Mouse (Mus musculus): Measurements from ENCODE around the gene Mpv17l. TPM values are rescaled to one million over a fixed set of nuclear protein-coding genes. Genes with fewer than 3 reads are reported as not detected.

Gene Mpv17l
- total and polyA plus RNA-seq, 2 experiments from 2014 or later, result 50.9 to 58.3 TPM

DNA sequence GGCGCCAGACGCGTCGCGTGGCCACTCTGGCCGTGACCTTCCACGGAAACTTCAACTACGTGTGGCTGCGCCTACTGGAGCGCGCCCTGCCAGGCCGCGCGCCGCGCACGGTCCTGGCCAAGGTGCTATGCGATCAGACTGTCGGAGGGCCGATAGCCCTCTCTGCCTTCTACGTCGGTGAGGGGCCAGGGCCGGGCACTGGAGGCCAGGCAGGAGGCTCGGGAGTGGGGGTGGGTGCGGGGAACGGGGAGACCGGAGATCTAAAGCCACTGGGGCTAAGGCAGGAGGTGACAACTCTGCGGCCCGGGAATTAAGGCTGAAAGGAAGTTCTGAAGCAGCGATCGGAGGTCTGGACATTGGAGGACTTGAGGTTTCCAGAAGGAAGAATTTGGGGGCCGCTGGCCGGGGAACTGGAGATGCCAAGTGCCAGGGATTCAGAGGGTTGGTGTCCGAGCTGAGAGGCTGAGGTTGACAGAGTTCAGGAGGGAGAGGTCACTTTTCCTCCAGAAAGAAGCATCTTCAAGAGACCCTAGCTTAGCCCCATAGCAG, 38.0 kb downstream of the Mpv17l start:
- Histone ChIP-seq H3K4me2 (ENCODE audit: low read depth, low read length, poor library complexity, severe bottlenecking) (peak overlapping the region; percentile 95), H3K9me3 (ENCODE audit: low read length) (no peaks in the 10 kb centered on the region), H3K4me3 (ENCODE audit: low read depth, low read length) (peak overlapping the region; percentile 79), H3K27me3 (ENCODE audit: insufficient read depth, low read length) (no peaks in the 10 kb centered on the region), H3K4me1 (ENCODE audit: insufficient read depth, low read length) (0 out of 2 replicates have a peak, but pooled peaks cover 5% of the 10 kb centered on the region), H3K9ac (replicated peaks; ENCODE audit: low read length, poor library complexity, severe bottlenecking) (peak overlapping the region; percentile 74), H3K27ac (ENCODE audit: low read depth, low read length) (peak overlapping the region; percentile 77), H3K36me3 (ENCODE audit: insufficient read depth, low read length) (no peaks in the 10 kb centered on the region)
- ATAC-seq (ENCODE audit: low FRiP score) (peak; percentile 87), DNase-seq (ENCODE audit: low spot score) (no peak)
- TF ChIP-seq CTCF (IDR thresholded peaks at IDR 0.05), result no peak
- 3% methylated on average over 34 of the region's 34 CpGs for WGBS

DNA sequence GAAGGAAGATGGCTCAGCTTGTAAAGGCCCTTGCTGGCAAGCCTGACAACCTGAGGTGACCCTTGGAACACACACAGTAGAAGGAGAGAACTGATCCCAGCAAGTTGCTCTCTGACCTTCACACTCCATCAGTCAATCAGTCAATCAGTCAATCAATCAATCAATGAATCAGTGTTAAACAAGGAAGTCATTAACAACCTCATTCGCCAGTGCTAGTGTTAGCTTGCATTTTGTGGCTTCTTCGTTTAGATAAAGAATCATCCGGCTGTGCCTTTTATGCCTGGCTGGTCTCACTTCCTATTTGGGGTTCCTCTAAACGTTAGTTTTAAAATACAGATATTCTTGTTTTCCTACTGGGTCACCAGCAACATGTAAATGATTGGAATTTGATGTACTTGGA, 41.2 kb downstream of the Mpv17l start:
- H3K4me1 ChIP-seq (ENCODE audit: insufficient read depth, low read length), result 0 out of 2 replicates have a peak, but pooled peaks cover 5% of the 10 kb centered on the region
- peaks cover 6% of the 10 kb centered on the region; the same call in 1 of the 2 replicates for H3K36me3 ChIP-seq (ENCODE audit: insufficient read depth, low read length)
- DNase-seq (ENCODE audit: low spot score) (no peak), ATAC-seq (ENCODE audit: low FRiP score) (no peak)
- no peak overlapping the region for H3K9ac ChIP-seq (replicated peaks; ENCODE audit: low read length, poor library complexity, severe bottlenecking)
- WGBS, result 77% methylated on average over 4 of the region's 4 CpGs
- no peak for TF ChIP-seq CTCF (IDR thresholded peaks at IDR 0.05)
- H3K9me3 ChIP-seq (ENCODE audit: low read length), result no peaks in the 10 kb centered on the region
- H3K4me2 ChIP-seq (ENCODE audit: low read depth, low read length, poor library complexity, severe bottlenecking), result no peak overlapping the region
- H3K27ac ChIP-seq (ENCODE audit: low read depth, low read length), result no peak overlapping the region
- no peaks in the 10 kb centered on the region for H3K27me3 ChIP-seq (ENCODE audit: insufficient read depth, low read length)
- no peak overlapping the region for H3K4me3 ChIP-seq (ENCODE audit: low read depth, low read length)

DNA sequence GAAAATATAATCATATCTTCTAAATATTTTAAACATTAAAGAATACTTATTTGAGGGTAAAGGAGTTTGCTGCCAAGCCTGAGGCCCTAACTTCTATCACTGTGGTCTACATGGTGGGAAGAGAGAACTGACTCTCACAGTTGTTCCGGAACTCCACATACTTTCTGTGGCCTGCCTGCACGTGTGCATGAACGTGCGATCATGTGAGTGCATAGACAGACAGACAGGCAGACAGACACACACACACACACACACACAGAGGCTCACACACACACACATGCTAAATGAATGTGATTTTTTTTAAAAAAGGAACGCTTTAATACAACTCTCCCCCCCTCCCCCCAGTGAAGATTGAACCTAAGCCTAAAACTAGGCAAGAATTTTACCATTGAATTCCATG, 41.8 kb downstream of the Mpv17l start:
- 90% methylated on average over 5 of the region's 5 CpGs for WGBS
- H3K4me2 ChIP-seq (ENCODE audit: low read depth, low read length, poor library complexity, severe bottlenecking), result no peak overlapping the region
- H3K27me3 ChIP-seq (ENCODE audit: insufficient read depth, low read length), result no peaks in the 10 kb centered on the region
- H3K27ac ChIP-seq (ENCODE audit: low read depth, low read length), result no peak overlapping the region
- H3K4me1 ChIP-seq (ENCODE audit: insufficient read depth, low read length), result 0 out of 2 replicates have a peak, but pooled peaks cover 5% of the 10 kb centered on the region
- H3K36me3 ChIP-seq (ENCODE audit: insufficient read depth, low read length), result peaks cover 6% of the 10 kb centered on the region; the same call in 1 of the 2 replicates
- no peak for TF ChIP-seq CTCF (IDR thresholded peaks at IDR 0.05)
- no peak overlapping the region for H3K9ac ChIP-seq (replicated peaks; ENCODE audit: low read length, poor library complexity, severe bottlenecking)
- H3K9me3 ChIP-seq (ENCODE audit: low read length), result no peaks in the 10 kb centered on the region
- ATAC-seq (ENCODE audit: low FRiP score), result no peak
- H3K4me3 ChIP-seq (ENCODE audit: low read depth, low read length), result no peak overlapping the region
- no peak for DNase-seq (ENCODE audit: low spot score)

DNA sequence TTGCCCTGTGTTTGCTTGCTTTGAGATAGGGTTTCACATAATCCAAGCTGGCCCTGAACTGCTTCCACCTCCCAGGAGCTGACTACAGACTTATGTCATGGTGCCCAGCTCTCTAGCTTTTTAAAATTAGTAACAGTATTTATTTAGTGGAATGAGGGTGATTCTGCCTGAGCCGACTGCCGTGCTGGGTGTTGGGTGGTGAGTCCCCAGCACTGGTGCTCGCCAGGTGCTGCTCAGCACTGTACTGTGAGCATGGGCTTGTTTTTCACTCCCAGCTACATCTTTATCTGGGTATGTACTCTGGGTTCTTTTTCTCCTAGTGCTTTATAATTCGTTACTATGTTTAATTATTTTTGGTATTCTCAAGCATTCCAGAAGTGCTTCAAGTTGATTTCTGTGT, 42.2 kb downstream of the Mpv17l start:
- 75% methylated on average over 4 of the region's 4 CpGs for WGBS
- H3K9ac ChIP-seq (replicated peaks; ENCODE audit: low read length, poor library complexity, severe bottlenecking), result no peak overlapping the region
- no peaks in the 10 kb centered on the region for H3K27me3 ChIP-seq (ENCODE audit: insufficient read depth, low read length)
- H3K4me3 ChIP-seq (ENCODE audit: low read depth, low read length), result no peak overlapping the region
- ATAC-seq (ENCODE audit: low FRiP score), result no peak
- no peak for TF ChIP-seq CTCF (IDR thresholded peaks at IDR 0.05)
- H3K27ac ChIP-seq (ENCODE audit: low read depth, low read length), result no peak overlapping the region
- 0 out of 2 replicates have a peak, but pooled peaks cover 5% of the 10 kb centered on the region for H3K4me1 ChIP-seq (ENCODE audit: insufficient read depth, low read length)
- peaks cover 6% of the 10 kb centered on the region; the same call in 1 of the 2 replicates for H3K36me3 ChIP-seq (ENCODE audit: insufficient read depth, low read length)
- H3K9me3 ChIP-seq (ENCODE audit: low read length), result no peaks in the 10 kb centered on the region
- no peak for DNase-seq (ENCODE audit: low spot score)
- H3K4me2 ChIP-seq (ENCODE audit: low read depth, low read length, poor library complexity, severe bottlenecking), result no peak overlapping the region

DNA sequence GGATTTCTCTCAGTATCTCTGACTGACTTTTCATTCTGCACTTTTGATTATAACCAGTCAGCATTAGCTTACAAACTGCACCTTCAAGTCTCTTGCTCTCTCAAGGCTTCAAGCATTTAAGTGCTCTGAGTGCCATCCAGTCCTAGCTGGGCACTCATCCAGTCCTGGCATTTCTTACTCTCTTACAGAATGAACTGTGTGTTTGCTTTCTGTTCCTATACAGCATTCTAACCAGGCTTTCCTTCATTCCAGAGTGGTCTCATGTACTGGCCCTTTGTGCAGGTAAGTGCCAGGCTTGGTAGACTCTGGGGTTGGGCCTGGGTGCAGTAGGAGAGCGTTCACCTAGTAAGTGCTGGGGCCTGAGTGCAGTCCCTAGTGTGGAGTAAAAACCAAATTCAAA, 43.3 kb downstream of the Mpv17l start:
- Histone ChIP-seq H3K4me2 (ENCODE audit: low read depth, low read length, poor library complexity, severe bottlenecking) (no peak overlapping the region), H3K27me3 (ENCODE audit: insufficient read depth, low read length) (no peaks in the 10 kb centered on the region), H3K9me3 (ENCODE audit: low read length) (no peaks in the 10 kb centered on the region), H3K4me3 (ENCODE audit: low read depth, low read length) (no peak overlapping the region), H3K27ac (ENCODE audit: low read depth, low read length) (no peak overlapping the region), H3K36me3 (ENCODE audit: insufficient read depth, low read length) (peaks cover 6% of the 10 kb centered on the region; the same call in 1 of the 2 replicates), H3K4me1 (ENCODE audit: insufficient read depth, low read length) (0 out of 2 replicates have a peak, but pooled peaks cover 2% of the 10 kb centered on the region), H3K9ac (replicated peaks; ENCODE audit: low read length, poor library complexity, severe bottlenecking) (no peak overlapping the region)
- WGBS, result 83% methylated on average over 1 of the region's 1 CpGs
- no peak for TF ChIP-seq CTCF (IDR thresholded peaks at IDR 0.05)
- ATAC-seq (ENCODE audit: low FRiP score) (no peak), DNase-seq (ENCODE audit: low spot score) (no peak)

DNA sequence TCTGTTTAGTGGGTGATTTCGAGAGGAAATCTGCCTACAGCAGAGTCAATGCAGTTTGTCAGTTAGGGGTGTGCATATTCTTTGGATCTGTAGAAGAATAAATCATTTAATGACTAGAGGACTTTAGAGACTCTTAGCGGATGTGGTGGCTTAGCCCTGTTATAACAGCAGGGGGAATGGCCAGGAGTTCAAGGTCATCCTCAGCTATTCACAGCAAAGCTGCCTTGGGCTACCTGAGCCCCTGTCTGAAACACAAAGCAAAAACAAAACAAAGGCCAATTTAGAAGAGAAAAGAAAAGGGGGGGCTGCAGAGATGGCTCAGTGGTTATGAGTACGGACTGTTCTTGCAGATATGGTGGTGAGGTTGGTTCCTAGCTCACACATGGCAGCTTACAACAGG, 48.3 kb downstream of the Mpv17l start:
- Histone ChIP-seq H3K4me2 (ENCODE audit: low read depth, low read length, poor library complexity, severe bottlenecking) (no peak overlapping the region), H3K9ac (replicated peaks; ENCODE audit: low read length, poor library complexity, severe bottlenecking) (no peak overlapping the region), H3K9me3 (ENCODE audit: low read length) (no peaks in the 10 kb centered on the region), H3K4me1 (ENCODE audit: insufficient read depth, low read length) (no peaks in the 10 kb centered on the region), H3K36me3 (ENCODE audit: insufficient read depth, low read length) (peaks cover 6% of the 10 kb centered on the region; the same call in 1 of the 2 replicates), H3K27me3 (ENCODE audit: insufficient read depth, low read length) (no peaks in the 10 kb centered on the region), H3K27ac (ENCODE audit: low read depth, low read length) (no peak overlapping the region), H3K4me3 (ENCODE audit: low read depth, low read length) (no peak overlapping the region)
- no peak for TF ChIP-seq CTCF (IDR thresholded peaks at IDR 0.05)
- no peak for DNase-seq (ENCODE audit: low spot score)
- no peak for ATAC-seq (ENCODE audit: low FRiP score)
- 67% methylated on average over 3 of the region's 3 CpGs for WGBS

Measured in midbrain, postnatal 0 days (tissue).